Mouse (Mus musculus) bone marrow macrophage, adult 2 months (primary cell): ENCODE results near the gene Ncapd2.

Experiments
- CTCF ChIP-seq: IDR thresholded peaks from 2 replicates; pipeline ENCODE4 v1.5.1; 2012; ENCODE audit warnings: low read depth, mild to moderate bottlenecking, low read length, moderate library complexity
- POLR2A ChIP-seq: IDR thresholded peaks from 2 replicates; pipeline ENCODE4 v1.6.1; 2012; ENCODE audit warnings: mild to moderate bottlenecking, low read depth, low read length, borderline replicate concordance

DNA sequence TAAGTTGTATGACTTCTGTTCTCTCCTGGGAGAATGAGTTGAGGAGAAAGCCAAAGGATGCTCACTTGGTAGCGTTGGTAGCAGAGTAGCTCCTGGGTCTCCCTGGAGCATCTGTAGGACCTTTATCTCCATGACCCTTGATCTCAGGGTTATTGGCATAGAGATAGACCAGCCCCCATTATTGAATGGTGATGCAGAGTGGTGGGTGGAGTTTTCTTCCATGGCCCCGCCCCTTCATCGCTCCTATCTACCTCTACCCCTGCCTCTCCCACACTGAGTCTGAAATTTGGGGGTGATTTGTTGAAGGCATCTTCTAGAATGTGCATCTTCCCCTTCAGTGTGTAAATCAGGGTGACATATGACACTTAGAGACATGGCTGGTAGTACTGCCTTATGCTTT lies 35.0 kb downstream of the Ncapd2 start:
- TF ChIP-seq POLR2A = no peak
- TF ChIP-seq CTCF = no peak
